Mouse (Mus musculus): ENCODE data around the gene Gtf2b.

Gtf2b gene

DNA sequence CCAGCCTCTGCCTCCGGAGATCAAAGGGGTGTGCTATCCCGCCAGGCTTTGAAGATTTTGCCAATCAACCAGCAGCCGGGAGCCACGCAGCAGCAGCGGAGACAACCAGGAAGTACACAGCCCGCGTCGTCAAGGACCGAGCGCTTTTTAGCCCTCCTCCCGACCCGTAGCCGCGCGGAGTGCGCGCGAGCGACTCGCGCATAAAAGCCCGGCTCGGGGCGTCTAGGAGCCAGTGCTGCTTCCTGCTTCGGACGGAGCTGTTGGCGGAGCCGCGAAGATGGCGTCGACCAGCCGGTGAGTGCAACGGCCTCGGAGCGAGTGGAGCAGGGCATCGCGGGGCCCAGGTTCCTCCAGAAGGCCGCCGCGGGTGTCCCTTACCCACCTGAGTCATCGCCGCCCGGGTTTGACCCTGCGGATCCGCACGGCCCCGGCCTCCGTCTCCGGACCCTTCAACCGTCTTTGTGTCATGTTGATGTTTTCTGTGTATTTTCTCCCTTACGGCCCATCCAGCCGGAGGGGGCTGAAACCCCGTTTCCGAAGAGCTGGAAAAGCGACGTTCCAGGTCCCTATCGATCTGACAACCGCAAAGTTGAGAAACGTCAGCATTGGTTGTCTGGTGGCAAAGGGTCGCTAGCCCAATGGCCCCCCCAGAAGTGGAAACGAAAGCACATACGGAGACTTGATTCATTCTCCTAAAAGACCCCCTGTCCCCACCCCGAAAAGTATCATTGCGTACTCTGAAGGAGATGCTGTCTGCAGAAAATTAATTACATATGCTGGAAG, at the start of gene Gtf2b:
Gene Gtf2b (plus strand): TSS at position 51 of the 783 bp plus-strand sequence.
- peak; percentile 95 for DNase-seq (ENCODE audit: extremely low read depth, low read depth)

DNA sequence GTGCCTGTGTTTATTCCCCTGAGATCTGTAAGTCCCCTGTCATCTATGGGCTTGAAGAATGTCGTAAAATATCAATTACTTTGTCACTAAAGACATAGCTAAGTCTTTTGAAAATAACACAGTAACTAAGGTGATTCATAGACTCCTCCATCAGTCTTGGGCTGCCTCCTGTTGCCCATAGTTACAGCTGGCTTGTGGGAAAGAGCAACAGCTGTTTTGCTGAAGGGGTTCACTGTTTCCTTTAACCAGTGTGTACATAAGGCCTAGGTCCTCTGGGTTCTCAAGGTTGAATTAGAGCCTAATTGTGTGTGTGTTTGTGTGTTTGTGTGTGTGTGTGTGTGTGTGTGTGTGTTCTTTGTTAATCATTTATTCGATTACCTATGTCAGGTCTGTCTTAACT, 39.4 kb upstream of the Gtf2b start:
- DNase-seq (ENCODE audit: extremely low read depth, low read depth) = no peak

- no peak for DNase-seq (ENCODE audit: extremely low read depth, low read depth)
Measured at GRCm38 (mm10) chr3:142725969-142726672, 38.7 kb upstream of the Gtf2b start.

GRCm38 (mm10) chr3:142734291-142734690, 30.6 kb upstream of the Gtf2b start:
- DNase-seq (ENCODE audit: extremely low read depth, low read depth) = no peak

DNA sequence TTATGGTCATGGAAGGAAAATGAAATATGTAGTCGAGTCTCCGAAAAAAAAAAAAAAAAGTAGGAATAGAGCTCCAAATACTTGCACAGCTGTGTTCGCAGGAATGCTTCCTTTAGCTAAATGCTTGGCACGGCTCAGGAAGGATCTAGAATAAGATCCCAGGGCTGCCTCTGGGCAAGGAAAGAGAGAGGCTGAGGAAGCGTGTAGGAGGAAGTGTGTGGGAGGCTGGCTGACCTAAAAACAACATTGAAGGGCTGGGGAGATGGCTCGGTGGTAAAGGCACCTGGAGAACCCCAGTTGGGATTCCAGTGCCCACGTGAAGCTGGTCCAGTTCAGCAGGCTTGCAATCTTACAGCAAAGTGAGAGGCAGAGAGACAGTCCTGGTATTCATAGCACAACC, 23.9 kb upstream of the Gtf2b start:
- DNase-seq (ENCODE audit: extremely low read depth, low read depth) = no peak

GRCm38 (mm10) chr3:142743973-142744898, 20.6 kb upstream of the Gtf2b start:
- peak; percentile 67 for DNase-seq (ENCODE audit: extremely low read depth, low read depth)

- DNase-seq (ENCODE audit: extremely low read depth, low read depth) = no peak
Measured at GRCm38 (mm10) chr3:142745076-142745475, 19.8 kb upstream of the Gtf2b start.

DNA sequence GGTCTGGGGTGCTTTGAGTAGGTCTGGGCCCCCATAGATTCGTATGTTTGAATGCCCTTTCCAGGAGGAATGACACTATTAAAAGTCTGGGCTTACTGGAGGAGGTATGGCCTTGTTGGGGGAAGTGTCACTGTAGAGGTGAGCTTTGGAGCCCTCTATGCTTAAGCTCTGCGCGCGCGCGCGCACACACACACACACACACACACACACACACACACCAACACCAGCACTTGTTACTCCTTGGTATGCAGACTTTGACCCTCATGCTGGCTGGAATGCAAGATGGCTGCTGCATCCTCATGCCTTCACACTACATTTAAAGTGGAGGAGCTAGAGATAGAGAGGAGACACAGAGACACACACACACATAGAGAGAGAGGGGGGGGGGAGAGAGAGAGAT, 17.2 kb upstream of the Gtf2b start:
- DNase-seq (ENCODE audit: extremely low read depth, low read depth) = no peak

DNA sequence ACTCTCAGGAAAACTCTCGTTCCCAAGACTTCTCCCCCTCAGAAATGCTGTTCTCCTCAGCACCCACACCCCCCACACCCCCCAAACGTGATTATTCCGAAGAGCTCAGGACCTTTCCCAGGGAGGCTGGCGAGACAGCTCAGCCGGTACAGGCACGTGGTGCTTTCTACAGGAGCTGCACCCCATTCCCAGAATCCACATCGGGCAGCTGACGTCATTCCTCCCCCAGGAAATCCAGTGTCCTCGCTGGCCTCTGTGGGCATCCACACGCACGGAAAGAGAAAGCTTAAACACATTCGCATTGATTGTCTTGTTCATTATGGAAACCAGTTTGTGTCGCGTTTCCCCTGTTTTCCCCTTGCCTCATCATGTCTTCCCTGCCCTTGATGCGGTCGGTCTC, 15.7 kb upstream of the Gtf2b start:
- DNase-seq (ENCODE audit: extremely low read depth, low read depth) = no peak

GRCm38 (mm10) chr3:142755132-142755867, 9.5 kb upstream of the Gtf2b start:
- no peak for DNase-seq (ENCODE audit: extremely low read depth, low read depth)

DNA sequence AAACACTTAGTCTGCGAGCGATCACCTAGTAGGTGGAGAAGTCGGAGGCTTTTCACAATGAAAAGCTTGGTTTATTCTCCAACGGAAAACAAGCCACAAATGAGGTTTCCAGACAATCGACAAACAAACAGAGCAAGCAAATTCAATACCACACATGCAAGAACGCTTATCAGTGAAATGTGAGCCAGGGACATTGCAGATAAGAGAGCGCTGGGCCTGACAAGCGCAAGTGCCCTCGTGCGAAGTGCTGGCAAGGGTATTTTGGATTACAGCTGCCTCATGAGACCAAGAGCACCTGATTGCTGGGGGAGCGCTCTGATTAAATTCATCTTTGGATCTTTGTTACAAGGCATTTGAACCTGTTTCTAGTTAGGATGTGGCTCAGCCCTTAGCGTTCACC, 7.0 kb upstream of the Gtf2b start:
- DNase-seq (ENCODE audit: extremely low read depth, low read depth) = no peak

DNA sequence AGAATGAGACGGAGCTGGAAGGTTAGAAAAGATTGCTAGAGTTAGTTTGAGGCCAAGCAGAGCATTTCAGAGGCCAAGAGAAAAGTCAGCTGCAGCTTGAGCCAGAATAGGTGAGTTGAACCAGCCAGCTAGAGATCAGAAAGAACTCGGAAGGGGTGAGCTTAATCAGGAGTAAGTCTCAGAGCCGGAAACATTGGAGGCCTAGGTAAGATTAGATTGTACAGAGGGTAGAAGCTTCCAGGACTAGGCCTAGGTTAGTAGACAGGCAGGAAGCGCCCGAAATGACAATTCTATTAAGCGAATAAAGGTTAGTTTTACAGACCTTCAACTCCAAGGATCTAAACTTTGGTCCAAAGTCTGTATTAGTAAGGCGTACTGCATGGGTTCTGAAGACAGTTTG, 6.3 kb upstream of the Gtf2b start:
- DNase-seq (ENCODE audit: extremely low read depth, low read depth) = no peak

- DNase-seq (ENCODE audit: extremely low read depth, low read depth) = no peak
Measured at GRCm38 (mm10) chr3:142760356-142760755, 4.5 kb upstream of the Gtf2b start.

- peak; percentile 56 for DNase-seq (ENCODE audit: extremely low read depth, low read depth)
Measured at GRCm38 (mm10) chr3:142765778-142766165, 927 bp downstream of the Gtf2b start.

GRCm38 (mm10) chr3:142768498-142768897, 3.7 kb downstream of the Gtf2b start:
- DNase-seq (ENCODE audit: extremely low read depth, low read depth) = no peak

- no peak for DNase-seq (ENCODE audit: extremely low read depth, low read depth)
Measured at GRCm38 (mm10) chr3:142770518-142770917, 5.7 kb downstream of the Gtf2b start.

DNA sequence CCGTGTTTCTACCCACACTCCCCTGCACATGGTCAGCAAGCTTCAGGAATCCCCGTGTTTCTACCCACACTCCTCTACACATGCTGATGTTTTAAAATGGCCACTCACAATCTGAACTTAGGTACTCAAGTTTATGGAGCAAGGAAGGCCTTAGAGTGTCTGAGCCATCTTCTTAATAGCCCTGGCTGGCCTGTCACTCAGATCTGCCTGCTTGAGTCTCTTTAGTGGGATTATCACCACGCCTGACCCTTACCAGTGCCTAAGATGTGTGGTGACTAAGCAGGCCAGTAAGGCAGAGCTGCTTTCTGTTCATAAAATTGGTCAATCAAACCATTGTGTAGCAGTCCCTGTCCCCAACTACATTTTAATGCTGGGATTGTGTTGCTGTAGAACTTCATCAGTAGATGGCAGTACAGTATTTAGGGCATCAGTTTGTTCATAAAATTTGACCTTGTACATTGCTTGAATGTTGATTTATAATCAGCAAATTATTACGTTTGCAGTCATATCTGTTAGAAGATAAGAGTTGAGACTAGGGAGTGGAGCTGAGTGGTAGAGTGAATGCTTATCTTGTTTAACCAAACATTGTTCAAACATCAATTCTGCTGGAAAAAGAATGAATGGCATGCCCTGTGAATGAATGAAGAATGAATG, 8.8 kb downstream of the Gtf2b start:
- no peak for DNase-seq (ENCODE audit: extremely low read depth, low read depth)

GRCm38 (mm10) chr3:142777227-142777626, 12.4 kb downstream of the Gtf2b start:
- no peak for DNase-seq (ENCODE audit: extremely low read depth, low read depth)

GRCm38 (mm10) chr3:142786423-142787072, 21.7 kb downstream of the Gtf2b start:
- no peak for DNase-seq (ENCODE audit: extremely low read depth, low read depth)

GRCm38 (mm10) chr3:142795587-142795986, 30.7 kb downstream of the Gtf2b start:
- DNase-seq (ENCODE audit: extremely low read depth, low read depth) = no peak

All from MEL-GATA-1-ER (cell line).